Mouse (Mus musculus) liver, postnatal 0 days (tissue): ENCODE measurements around the gene Szrd1. TPM values are rescaled to one million over a fixed set of nuclear protein-coding genes. Genes with fewer than 3 reads are reported as not detected.

Source experiments
- ATAC-seq: fragments of 200-750 bp; cut with Nextera tagmentation; 2 replicates; pipeline ENCODE4 v1.8.0; 2017; ENCODE audit warnings: mild to moderate bottlenecking, moderate library complexity
- DNase-seq: peaks from one replicate; pipeline ENCODE4 v3.0.0-alpha.2; 2016
- H3K27ac ChIP-seq: fragments of 300-500 bp; sonication (generic); 2 replicates; pipeline ENCODE4 v1.5.1; 2014; ENCODE audit warnings: antibody characterized with exemption, moderate library complexity, mild to moderate bottlenecking, low read depth
- H3K27me3 ChIP-seq: fragments of 300-500 bp; sonication (generic); 2 replicates; pipeline ENCODE4 v1.6.1; 2014; ENCODE audit warnings: low read length, control low read depth, mixed read lengths; ENCODE audit not compliant: insufficient read depth
- H3K36me3 ChIP-seq: fragments of 300-500 bp; sonication (generic); replicated peaks from 2 replicates; pipeline ENCODE4 v1.6.1; 2014; ENCODE audit warnings: mild to moderate bottlenecking, control low read depth, low read length, moderate library complexity, mixed read lengths; ENCODE audit not compliant: insufficient read depth
- H3K4me1 ChIP-seq: fragments of 300-500 bp; sonication (generic); 2 replicates; pipeline ENCODE4 v1.6.1; 2014; ENCODE audit warnings: antibody characterized with exemption, mild to moderate bottlenecking, control low read depth; ENCODE audit not compliant: insufficient read depth
- H3K4me2 ChIP-seq: fragments of 300-500 bp; sonication (generic); 2 replicates; pipeline ENCODE4 v1.6.1; 2014; ENCODE audit warnings: low read depth, mild to moderate bottlenecking, low read length, moderate library complexity, mixed read lengths
- H3K4me3 ChIP-seq: fragments of 300-500 bp; sonication (generic); 2 replicates; pipeline ENCODE4 v1.5.1; 2014; ENCODE audit warnings: low read depth, low read length
- H3K9ac ChIP-seq: fragments of 300-500 bp; sonication (generic); replicated peaks from 2 replicates; pipeline ENCODE4 v1.6.1; 2014; ENCODE audit warnings: mild to moderate bottlenecking, moderate library complexity
- H3K9me3 ChIP-seq: fragments of 300-500 bp; sonication (generic); 2 replicates; pipeline ENCODE4 v1.6.1; 2016; ENCODE audit warnings: mild to moderate bottlenecking, control low read depth, low read length, mixed read lengths
- CTCF ChIP-seq: sonication (generic); IDR thresholded peaks from 2 replicates; pipeline ENCODE4 v1.5.1; 2016; ENCODE audit warnings: antibody characterized with exemption, low read depth
- EP300 ChIP-seq: IDR thresholded peaks from 2 replicates; pipeline ENCODE4 v1.6.1; 2016; ENCODE audit warnings: antibody characterized with exemption, low read depth, mild to moderate bottlenecking
- WGBS: fragments of 180-500 bp; shearing (Covaris S2); extraction: QIAGEN DNeasy Blood & Tissue Kit; methylation state at CpG from one replicate; pipeline ENCODE4 v1.1.7; 2014; ENCODE audit not compliant: insufficient replicate concordance; 5-methylcytosine and 5-hydroxymethylcytosine counted together
- polyA plus RNA-seq: library from polyadenylated mRNA; unstranded; fragments of >200 nt; fragmentation: Nextera tagmentation; extraction: Ambion mirVana; gene quantifications from 2 replicates; pipeline ENCODE4 v1.2.1, GENCODE M21; 2015

Szrd1 gene
- polyA plus RNA-seq, 1 experiment from 2014 or later: 17.7 TPM

GRCm38 (mm10) chr4:141099956-141100355 lies 39.6 kb downstream of the Szrd1 start:
- TF ChIP-seq EP300 (no peak), CTCF (no peak)
- Histone ChIP-seq H3K4me2 (no peak overlapping the region), H3K27me3 (no peaks in the 10 kb centered on the region), H3K27ac (peak overlapping the region; percentile 44; the same call in 1 of the 2 replicates), H3K9me3 (no peaks in the 10 kb centered on the region), H3K9ac (no peak overlapping the region), H3K4me1 (peaks cover 14% of the 10 kb centered on the region; the same call in 1 of the 2 replicates), H3K4me3 (no peak overlapping the region), H3K36me3 (no peaks in the 10 kb centered on the region)
- DNase-seq: no peak
- peak; percentile 31; the same call in 1 of the 2 replicates for ATAC-seq
- 61% methylated on average over 5 of the region's 5 CpGs for WGBS

- Histone ChIP-seq H3K27ac (no peak overlapping the region), H3K9ac (no peak overlapping the region), H3K4me2 (no peak overlapping the region), H3K36me3 (no peaks in the 10 kb centered on the region), H3K4me1 (peaks cover 14% of the 10 kb centered on the region; the same call in 1 of the 2 replicates), H3K9me3 (no peaks in the 10 kb centered on the region), H3K4me3 (no peak overlapping the region), H3K27me3 (no peaks in the 10 kb centered on the region)
- WGBS: 29% methylated on average over 4 of the region's 4 CpGs
- DNase-seq: no peak
- TF ChIP-seq CTCF (no peak), EP300 (no peak)
- no peak for ATAC-seq
Observed at GRCm38 (mm10) chr4:141098935-141099334, 40.6 kb downstream of the Szrd1 start.

DNA sequence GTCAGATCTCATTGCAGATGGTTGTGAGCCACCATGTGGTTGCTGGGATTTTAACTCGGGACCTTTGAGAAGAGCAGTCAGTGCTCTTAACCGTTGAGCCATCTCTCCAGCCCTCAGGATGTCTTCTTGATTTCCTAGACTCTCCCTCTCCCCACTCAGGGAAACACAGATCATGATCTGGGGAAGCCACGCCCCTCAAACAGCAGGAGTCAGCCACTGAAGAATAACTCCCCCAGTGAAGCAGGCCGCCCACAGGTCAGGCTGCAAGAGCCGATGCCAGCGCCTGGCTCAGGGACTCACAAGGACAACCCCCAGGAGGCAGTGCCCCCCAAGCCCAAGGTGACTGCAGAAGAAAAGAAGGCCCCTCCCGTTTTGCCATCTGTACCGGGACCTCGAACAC lies 42.9 kb downstream of the Szrd1 start:
- Histone ChIP-seq H3K4me1 (peaks cover 14% of the 10 kb centered on the region; the same call in 1 of the 2 replicates), H3K4me2 (no peak overlapping the region), H3K9me3 (no peaks in the 10 kb centered on the region), H3K27me3 (no peaks in the 10 kb centered on the region), H3K9ac (no peak overlapping the region), H3K27ac (no peak overlapping the region), H3K36me3 (no peaks in the 10 kb centered on the region), H3K4me3 (no peak overlapping the region)
- WGBS: 35% methylated on average over 9 of the region's 9 CpGs
- DNase-seq (no peak), ATAC-seq (no peak)
- no peak for TF ChIP-seq CTCF
- TF ChIP-seq EP300: no peak

DNA sequence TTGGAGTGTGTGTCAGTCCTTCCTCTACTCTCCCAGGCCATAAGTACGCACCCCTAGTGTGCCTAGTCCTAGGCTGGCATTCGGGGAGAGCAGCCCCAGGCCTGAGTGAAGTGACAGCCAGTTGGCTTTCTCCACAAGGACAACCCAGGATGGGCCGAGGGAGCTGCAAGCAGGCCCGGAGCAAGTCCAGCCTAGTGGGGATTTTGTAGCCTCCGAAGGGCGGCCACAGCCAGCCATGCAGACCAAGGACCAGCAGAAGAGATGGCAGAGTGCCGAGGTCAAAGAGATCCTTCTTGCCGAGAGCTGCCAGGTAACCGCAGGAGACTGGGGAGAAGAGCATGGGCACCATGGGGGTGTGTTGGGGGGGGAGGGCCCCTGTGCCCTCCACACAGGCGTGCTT lies 44.6 kb downstream of the Szrd1 start:
- H3K36me3 ChIP-seq: no peaks in the 10 kb centered on the region
- no peak overlapping the region for H3K4me3 ChIP-seq
- no peak overlapping the region for H3K4me2 ChIP-seq
- no peaks in the 10 kb centered on the region for H3K27me3 ChIP-seq
- H3K27ac ChIP-seq: no peak overlapping the region
- no peaks in the 10 kb centered on the region for H3K9me3 ChIP-seq
- 74% methylated on average over 10 of the region's 10 CpGs for WGBS
- peaks cover 13% of the 10 kb centered on the region; the same call in 1 of the 2 replicates for H3K4me1 ChIP-seq
- no peak overlapping the region for H3K9ac ChIP-seq
- no peak for TF ChIP-seq CTCF
- no peak for TF ChIP-seq EP300
- ATAC-seq (no peak), DNase-seq (no peak)

DNA sequence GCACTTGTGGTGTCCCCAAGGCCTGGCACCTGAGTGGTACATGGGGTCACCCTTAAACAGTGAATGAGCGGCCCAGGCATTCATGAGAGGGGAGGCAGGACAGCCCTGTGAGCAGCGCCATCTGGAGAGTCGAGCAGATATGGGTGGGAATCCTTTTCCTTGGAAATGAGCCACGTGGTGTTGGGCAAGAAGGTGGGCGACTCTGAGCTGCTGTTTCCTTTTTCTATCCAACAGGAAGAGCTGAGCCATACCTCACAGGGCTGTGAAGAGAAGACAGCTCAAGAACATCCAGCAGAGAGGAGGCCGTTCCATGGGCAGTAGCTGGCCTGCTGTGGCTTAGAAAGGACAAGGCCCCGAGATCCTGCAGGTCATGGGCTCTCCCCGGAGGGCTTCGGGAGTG lies 50.9 kb downstream of the Szrd1 start:
- WGBS: 58% methylated on average over 9 of the region's 9 CpGs

GRCm38 (mm10) chr4:141088033-141088432 lies 51.5 kb downstream of the Szrd1 start, which contains the start of gene Spata21:
TSS of gene Spata21 (plus strand) at chr4:141088333.
- Histone ChIP-seq H3K9ac (no peak within 1 kb of the TSS), H3K4me1 (no peaks in the 10 kb centered on the region), H3K36me3 (no peaks in the 10 kb centered on the region), H3K27me3 (no peaks in the 10 kb centered on the region), H3K4me3 (no peak within 1 kb of the TSS), H3K9me3 (no peaks in the 10 kb centered on the region), H3K4me2 (no peak within 1 kb of the TSS), H3K27ac (no peak within 1 kb of the TSS)
- TF ChIP-seq CTCF (no peak), EP300 (no peak)
- WGBS: 80% methylated on average over 6 of the region's 6 CpGs
- DNase-seq: no peak
- no peak for ATAC-seq

More for the DNA sequence above, 50.9 kb downstream of the Szrd1 start:
- H3K36me3 ChIP-seq: no peaks in the 10 kb centered on the region
- H3K27me3 ChIP-seq: no peaks in the 10 kb centered on the region
- TF ChIP-seq EP300: no peak
- no peak for TF ChIP-seq CTCF
- DNase-seq (no peak), ATAC-seq (no peak)
- no peaks in the 10 kb centered on the region for H3K4me1 ChIP-seq
- H3K27ac ChIP-seq: no peak overlapping the region
- no peak overlapping the region for H3K4me3 ChIP-seq
- H3K4me2 ChIP-seq: no peak overlapping the region
- H3K9ac ChIP-seq: no peak overlapping the region
- H3K9me3 ChIP-seq: no peaks in the 10 kb centered on the region

- Histone ChIP-seq H3K36me3 (no peaks in the 10 kb centered on the region), H3K9me3 (no peaks in the 10 kb centered on the region), H3K4me3 (no peak overlapping the region), H3K27ac (no peak overlapping the region), H3K9ac (no peak overlapping the region), H3K4me1 (no peaks in the 10 kb centered on the region), H3K27me3 (no peaks in the 10 kb centered on the region), H3K4me2 (no peak overlapping the region)
- ATAC-seq (peak; percentile 78), DNase-seq (no peak)
- no peak for TF ChIP-seq EP300
- no peak for TF ChIP-seq CTCF
- WGBS: 65% methylated on average over 10 of the region's 10 CpGs
Observed at GRCm38 (mm10) chr4:141086862-141087261, 52.7 kb downstream of the Szrd1 start.
